Mouse (Mus musculus) CD4-positive helper T cell, adult 2 months (primary cell): ENCODE data around the gene Begain.

Experiments used
- DNase-seq: peaks from one replicate; pipeline ENCODE4 v3.0.0-alpha.2; 2012; ENCODE audit warnings: low read depth, missing footprints, low spot score

Begain gene

DNA sequence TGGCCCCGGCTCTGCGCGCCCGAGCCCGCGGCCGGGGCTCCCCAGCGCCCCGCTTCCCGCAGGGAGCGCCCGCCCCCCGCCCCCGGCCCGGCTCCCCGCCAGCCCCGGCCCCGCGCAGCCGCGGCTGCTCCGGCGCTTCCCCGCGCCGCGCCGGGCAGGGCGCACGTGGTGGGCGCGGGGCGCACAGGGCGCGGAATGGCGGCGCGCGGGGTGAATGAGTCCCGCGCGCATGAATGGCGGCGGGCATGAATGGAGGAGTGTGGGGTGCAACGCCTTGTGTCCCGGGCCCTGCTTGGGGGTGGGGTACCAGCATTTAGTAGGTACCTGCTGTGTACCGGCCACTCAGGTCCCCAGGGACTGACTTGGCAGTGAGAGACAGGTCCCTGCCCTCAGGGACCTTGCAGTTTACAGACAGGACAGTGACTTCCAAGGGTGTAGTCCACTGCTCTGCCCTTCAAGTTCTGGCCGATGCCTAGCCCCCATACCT is at the start of gene Begain:
TSS of gene Begain (minus strand) at position 51 of the 487 bp plus-strand sequence.
- DNase-seq = peak; percentile 41

DNA sequence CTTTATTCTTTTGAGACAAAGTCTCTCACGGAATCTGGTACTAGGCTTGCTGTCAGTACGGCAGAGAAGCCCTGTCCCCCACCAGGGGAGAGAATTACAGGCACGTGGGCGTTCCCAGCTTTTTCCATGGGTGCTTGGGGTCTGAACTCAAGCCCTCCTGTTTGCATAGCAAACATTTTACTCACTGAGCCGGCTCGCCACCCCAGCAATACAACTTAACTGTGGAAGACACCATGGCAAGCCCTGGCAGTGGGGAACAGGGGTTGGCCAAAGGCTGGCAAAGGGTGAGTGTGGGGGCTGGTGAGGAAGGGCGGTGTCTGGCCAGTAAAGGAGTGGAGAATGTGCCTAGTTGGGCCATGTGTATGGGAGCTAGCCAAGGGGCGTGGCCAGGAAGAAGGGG is 47.7 kb upstream of the Begain start:
- no peak for DNase-seq

DNA sequence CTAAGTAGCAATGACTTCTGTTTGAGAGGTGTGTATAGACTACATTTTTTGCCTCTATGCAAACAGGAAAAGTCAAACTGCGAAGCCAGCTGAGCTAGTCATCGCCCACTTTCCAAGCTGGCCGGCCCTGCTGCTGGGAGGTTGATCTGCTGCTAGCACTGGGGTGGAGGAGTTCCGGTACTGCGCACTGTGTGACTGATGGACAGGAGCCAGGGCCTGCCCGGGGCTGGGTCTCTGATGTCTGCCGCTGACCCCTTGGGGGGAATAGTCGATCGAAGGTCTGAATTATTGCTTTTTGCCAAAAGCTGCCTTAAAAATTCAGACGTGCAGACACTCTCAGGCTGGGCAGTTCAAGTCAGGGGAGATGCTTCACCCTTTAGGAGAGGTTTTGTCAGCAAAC is 47.1 kb upstream of the Begain start:
- DNase-seq = no peak

DNA sequence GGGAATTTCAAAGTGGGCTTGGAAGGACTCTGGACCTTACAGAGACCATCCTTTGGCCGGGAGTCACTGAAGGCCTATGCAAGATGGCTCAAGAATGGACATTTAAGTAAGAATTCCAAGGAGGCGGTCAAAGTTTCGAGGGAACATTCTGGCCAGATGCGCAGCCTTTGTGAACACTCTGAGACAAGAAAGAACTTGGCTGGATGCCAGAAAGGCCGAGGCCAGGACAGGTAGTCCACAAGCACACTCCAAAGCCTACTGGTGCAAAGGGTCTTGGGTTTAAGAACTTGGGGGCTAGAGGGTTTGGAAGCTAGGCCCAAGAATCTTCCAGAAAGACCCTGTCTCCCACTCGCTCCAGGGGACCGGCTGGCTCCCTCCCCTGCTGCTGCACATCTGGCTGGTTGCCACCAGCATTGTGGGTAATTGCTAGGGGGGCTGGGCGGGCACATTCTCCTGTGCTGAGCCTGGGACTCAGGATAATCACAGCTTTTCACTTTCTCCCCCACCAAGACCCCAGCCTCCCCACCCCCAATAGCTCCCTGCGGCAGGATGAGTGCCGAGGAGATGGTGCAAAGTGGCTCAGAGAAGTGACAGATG is 45.1 kb upstream of the Begain start:
- DNase-seq = no peak

DNA sequence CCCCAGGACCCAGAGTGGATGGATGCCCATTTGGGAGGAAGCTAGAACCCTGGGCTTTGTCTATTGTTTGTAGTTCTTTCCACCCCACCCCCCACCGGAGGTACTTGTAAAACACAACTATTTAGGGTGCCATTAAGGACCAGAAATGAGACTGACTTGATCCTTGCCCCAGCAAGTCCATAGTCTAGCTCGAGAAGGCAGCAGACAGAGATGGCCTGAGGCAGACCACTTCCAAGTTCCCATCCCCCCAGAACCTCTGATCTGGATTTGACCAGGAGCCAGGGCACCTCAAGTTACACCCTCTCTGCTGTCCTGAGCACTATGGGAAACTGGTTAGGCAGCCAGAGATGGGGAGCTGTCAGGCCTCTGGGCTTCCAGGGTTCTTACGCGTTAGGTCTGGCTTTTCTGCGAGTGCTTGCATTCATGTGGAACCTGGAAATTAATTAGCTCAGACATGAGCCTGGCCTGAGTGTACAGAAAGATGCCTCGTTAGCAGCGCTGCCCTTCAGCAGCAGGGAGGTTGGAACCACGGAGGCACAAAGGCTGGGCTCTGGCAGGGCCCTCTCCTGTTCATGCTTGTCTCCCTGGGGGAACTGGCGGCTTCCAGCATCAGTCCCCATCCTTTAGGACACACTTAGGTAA is 44.5 kb upstream of the Begain start:
- DNase-seq = no peak

DNA sequence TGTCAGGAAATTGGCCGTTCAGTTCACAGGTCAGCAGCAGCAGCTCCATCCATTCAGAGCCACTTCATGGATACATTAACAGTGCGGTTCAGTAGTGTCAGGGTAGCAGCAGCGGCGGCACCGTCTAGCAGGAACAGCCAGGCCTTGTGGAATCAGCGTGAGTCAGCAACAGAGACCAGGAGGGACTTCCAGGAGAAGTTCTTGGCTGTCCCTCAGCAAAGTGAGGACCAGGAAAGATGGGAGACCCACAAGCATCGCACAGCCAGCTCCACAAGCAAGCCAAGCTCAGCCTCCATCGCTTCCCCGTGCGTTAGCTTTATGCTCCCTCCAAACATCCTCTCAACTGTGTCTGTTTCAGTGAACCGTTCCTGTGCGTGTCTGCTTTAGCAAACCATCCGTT is 40.9 kb upstream of the Begain start:
- DNase-seq = no peak

DNA sequence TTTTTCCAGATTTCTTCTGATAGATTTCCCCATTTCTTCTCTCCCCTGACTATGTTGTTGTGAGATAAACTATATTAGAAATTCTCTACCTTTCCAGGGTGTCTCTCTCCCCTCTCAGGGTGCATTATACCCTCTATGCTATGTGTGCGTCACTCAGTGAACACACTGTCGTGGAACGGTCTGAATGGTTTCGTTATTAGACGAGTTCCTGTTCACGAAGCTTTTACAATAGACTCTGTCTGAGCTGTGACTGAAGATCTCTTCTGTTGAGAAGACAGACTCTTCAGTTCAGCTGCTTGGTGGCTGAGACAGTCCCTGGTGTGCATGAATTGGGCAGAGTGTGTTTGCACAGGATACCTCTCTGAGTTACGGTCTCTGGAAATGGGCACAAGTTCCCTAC is 32.4 kb upstream of the Begain start:
- no peak for DNase-seq

DNA sequence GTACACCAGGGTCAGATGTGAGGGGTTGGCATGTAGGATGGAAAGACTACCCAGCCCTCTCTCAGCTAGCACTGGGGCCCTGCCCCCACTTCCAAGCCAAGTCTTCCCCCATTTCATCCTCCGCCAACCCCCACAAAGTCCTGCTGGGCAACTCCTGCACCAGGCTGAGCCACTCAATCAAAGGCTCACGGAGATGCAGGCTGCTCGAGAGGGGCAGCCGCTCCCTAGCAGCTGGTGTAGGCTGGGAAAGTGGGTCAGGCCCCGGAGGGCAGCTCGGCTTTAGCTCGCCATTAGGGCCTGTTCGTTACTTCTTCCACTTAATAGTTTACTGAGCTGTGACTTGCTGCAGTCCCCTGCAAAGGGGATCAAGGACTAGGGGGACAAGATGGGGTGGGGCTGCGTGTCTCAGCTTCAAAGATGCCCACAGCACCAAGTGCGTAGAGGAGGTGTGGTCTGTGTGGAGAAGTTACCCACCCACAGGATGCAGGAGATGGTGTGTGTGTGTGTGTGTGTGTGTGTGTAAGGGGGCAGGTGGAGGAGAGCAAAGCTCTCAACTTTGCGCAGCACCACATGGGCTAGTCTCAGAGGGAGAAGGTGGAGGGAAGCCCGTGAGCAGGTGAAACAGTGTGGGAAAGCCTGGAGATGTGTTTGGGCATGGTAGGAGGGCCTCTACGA is 22.6 kb upstream of the Begain start:
- no peak for DNase-seq

DNA sequence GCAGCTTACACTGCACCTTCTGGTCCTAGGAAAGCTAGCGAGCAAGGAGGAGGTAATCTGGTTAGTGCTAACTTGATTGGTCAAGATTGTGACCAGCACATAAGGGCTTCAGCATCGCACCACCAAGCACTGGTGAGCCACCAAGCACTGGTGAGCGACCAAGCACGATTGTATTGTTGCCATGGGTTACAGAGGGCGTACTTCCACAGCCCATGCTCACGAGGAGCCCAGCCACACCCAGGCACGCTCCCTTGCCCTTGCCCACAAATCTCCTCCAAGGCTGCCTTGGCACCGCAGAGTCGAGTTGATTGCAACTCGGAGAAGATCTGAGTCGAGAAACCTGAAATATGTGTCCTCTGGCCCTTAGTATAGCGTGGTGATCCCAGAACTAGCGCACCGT is 22.0 kb upstream of the Begain start:
- DNase-seq = no peak

DNA sequence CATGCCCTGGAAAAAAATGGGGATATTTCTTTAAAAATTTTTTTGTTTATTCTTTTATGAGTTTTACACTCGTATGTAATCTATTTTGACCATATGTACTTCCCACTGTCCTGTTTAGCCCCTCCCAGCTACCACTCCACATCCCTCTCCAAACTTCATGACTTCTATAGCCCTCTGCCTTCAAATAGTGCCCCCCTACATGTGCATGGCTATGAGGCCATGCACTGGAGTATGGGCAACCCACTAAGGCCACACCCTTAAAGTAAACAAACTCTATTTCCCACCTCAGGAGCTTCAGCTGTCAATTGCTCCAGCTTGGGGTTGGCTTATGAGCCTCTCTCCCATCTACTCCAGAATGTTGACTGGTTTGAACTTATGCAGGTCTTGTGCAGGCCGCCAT is 18.1 kb upstream of the Begain start:
- DNase-seq = no peak

DNA sequence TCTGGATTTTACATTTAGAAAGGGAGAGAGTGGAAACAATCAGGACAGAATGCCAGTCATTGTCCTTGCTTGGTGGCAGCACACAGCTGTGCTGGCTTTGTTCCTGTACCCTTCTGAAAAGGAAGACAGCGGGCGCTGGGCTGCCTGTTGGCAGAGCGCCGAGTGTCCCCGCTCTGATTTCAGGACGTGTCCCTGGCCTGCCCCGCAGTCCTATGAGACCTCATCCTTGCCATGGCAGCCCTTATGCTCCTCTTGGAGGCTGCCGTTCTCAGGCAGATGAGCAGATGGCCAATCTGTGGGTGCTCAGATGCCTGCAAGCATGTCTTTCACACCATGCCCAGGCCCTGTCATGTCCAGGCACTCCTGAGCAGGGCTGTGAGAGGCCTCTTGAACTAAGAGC is 17.7 kb upstream of the Begain start:
- no peak for DNase-seq

DNA sequence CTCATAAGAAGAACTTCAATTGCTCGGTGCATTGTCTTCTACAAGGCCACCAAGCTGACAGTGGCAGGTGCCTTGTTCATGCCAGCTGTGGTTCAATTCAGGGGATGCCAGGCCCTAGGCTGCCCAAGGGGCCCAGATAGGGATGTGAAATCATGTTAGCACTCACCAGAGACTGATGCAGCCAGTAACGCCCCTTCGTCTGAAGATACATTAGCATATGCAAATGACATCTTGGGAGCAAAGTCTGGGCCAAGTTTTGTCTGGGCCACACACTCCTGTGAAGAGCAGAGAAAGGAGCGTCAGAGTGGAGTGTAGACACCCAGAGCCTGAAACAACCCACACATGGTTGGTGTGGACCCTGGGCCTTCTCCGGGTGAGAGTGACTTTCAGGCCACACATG is 17.0 kb upstream of the Begain start:
- no peak for DNase-seq

DNA sequence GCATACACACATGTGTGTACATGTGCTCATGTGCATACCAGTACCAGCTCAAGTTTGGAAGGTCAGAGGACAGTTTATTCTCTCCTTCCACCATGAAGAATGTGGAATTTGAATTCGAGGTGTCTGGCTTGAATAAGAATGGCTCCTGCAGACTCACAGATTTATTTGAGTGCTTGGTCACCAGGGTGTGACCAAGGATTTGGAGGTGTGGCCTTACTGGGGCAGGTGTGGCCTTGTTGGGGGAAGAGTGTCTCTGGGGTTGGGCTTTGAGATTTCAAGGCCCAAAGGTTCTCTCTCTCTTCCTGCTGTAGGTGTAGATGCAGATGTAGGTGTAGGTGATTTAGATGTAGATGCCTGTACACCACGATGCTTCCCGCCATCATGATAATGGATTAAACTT is 15.5 kb upstream of the Begain start:
- no peak for DNase-seq

DNA sequence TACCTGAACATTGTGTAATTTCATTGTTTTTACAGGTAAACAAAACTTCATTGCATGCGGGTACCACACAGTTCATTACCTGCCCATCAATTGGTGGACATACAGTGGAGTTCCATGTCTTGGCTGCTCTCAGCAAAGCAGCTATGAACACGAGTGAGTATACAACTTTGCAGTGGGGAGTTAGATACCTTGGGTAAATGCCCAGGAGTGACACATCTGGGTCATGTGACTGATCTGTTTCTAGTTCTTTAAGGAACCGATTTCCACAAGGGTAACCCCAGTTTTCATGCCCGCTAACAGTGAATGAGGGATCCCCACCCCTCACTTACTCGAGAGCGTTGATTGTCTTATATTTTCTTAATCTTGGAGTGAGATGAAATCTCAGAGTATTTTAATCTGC is 9.0 kb upstream of the Begain start:
- DNase-seq = no peak

DNA sequence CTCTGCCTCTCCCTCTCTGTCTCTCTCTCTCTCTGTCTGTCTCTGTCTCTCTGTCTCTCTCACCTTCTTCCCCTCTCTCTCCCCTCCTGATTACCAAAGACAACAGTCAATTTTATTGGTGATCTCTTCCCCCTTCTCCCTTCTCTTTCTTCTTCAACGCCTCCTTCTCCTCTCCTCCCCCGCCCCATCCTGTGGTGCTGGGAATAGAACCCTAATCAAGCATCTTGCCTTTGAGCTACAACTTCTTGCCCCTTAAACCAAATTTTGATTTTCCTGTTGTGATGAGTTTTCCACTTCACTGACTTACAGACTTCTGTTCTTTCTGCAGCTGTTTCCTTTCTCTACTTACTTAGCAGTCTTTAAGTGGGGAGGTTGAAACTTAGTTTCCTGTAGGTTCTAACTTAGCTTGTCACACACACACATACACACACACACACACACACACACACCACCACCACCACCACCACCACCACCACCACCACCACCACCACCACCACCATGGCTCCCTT is 6.8 kb upstream of the Begain start:
- no peak for DNase-seq

DNA sequence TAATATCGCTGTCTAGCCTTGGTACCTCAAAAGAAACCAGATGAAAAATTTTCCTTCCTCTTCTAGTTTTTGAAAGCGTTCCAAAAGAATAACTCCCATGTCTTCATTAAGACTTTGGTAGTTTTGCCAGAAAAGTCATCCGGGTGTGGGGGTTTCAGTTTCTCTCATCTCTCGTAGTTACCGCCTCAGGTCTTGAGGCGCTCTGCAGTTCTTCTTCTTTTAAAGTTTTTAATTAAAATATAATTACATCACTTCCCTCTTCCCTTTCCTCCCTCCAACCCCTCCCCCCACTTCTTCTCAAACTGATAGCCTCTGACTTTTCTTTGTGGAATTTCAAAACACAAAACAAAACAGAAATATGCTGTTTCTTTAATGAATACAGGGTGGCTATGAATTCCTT is 6.1 kb upstream of the Begain start:
- no peak for DNase-seq

DNA sequence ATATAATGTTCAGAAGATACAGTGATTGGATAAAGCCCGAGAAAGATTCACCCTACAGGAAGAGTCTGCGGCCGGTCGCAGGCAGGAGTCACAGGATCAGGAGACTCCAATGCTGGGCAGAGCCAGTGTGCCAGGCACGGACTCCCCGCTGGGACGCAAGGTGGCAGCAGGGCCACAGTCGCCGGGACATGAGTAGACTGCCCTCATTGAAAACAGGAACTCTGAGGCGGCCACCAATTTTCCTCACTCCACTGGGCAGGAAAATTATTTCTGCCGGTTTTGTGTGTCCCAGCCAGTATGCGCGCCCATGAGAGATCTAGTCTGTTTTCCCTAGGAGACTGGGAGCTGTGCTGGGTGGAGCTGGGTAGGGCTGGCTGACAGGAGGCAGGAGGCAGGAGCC is 3.2 kb upstream of the Begain start:
- DNase-seq = no peak

DNA sequence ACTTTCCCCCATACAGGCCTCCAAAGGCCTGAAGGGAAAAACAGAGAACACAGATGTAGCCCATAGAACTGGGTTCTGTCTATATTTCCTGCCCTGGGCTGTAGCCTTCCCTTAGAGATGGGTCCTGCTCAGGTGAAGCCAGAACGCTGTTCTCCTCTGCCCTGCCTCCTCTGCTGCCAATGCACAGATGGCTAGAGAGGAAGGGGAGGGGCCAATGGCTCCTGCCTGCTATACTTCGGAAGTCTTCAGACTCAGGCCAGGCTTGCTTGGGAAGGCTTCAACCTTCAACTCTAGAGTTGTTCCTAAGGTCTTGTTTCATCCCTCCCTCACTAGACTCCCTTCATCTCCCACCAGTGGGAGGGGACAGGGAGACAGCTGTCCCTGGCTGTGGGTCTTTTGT is 1.7 kb upstream of the Begain start:
- DNase-seq = no peak

DNA sequence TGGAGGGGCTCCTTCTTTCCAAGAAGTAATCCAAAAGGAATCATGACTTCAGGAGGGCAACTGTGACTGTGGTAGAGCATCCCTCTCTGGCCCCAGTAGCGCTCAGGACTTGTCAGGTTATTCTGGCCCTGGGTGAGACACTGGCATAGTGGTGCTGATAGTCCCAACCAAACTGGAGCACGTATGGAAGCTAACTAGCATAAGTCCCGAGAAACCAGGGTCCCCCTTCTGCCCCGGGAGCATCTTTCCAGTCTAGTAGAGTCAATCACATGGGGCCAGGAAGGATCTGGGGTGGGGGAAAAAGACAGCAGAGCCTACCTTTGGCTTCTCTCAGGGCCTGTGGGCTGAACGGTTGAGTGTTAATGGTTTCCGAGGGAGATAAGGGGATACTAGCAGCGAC is 721 bp upstream of the Begain start:
- no peak for DNase-seq

DNA sequence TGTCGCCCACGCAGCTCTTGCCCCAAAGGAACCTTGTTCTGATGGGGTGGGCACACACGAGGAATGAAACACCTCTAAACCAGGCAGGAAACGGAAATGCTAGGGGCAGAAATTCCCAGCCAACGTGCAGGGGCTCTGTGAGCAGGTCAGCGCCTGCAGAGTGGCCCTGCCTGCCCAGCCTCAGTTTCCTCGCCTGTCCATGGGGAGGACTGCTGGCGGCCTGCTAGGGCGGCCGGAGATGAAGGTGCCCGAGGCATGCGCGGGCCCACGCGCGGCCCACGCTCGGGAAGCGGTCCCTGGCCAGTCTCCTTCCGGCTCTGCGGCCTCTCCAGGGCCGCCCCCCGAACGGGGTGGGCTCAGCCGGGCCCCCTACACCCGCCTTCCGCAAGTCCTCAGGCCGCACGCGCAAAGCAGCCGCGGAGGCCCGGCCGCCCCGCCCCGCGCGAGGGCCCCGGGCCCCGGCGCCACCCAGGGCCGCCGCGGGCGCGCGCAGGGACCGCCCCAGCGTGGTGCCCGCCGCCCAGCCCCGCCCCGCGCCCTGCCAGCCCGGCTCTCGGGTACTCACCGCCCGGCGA is 369 bp downstream of the Begain start:
- peak; percentile 63 for DNase-seq

DNA sequence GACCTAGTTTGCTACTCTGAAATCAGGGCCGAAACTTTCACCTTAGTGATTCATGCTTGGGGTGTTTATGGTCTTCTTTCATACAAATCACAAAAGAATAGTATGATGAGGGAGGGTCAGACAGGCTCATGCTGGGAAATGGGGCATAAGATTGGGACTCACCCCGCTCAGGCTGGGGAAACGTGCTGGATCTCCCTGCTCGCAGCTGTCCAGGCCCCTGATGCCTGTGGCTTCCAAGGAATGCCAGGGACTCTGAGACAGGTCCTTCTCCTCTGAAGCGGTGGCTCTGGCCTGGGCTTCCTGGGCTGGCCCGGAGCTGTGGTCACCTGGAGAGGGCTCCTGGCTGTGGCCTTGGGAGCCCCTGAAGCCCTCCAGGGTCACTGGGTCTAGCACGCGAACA is 9.4 kb downstream of the Begain start:
- no peak for DNase-seq

DNA sequence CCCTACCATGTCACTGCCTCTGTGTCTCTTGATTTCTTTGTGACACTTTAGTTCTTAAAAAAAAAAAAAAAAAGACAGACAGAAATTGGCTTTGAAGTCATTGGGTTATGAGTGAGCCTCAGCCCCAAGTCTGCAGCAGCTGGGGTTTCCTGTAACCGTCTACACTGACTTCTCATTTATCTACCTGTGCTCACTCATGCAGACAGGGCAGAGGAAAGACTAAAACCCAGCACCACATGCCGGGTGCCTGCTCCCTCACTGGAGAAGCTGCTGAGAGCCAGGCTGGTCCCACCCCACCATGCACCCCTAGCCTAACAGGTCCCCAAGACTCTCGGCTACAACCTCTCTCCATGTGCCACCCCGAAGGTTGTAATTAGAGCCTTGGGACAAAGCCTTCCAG is 10.3 kb downstream of the Begain start:
- peak; percentile 29 for DNase-seq
